Mouse (Mus musculus): Measurements from ENCODE around the gene Gm20737.
"Not testable (repeated sequence)": the region's sequence is repeated elsewhere in the genome, so short reads cannot be mapped to it uniquely, and the experiment has no call there.

Gene Gm20737

GRCm38 (mm10) chrY:10535942-10536341 lies at the start of gene Gm20737:
Gene Gm20737 (minus strand): TSS chrY:10536042.
- not testable (repeated sequence) for DNase-seq (ENCODE audit: inconsistent ontology term)

DNA sequence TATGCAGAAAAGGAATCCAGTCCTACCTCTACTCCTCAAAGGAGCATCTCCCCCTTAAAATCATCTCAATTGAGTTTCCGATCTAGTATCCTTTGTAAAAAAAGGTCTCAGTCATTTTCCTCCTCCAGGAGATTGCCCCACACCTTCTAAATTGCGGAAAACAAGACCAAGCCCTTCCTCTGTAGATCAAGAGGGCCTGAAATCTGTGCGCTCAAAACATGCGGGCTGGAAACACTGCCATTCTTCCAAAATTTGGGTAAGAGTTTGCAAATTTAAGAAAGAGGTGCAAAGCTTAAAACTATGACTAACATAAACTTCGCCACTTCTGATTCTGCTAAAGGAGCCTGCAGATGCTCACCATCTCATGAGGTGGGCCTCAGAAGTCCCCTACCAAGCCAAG lies 17.3 kb upstream of the Gm20737 start, which contains the start of gene Gm21775:
Gm21775 (plus strand) TSS at position 301 of the 400 bp plus-strand sequence.
- DNase-seq (ENCODE audit: inconsistent ontology term): not testable (repeated sequence)
